Mouse (Mus musculus) gonadal fat pad, adult 2 months (tissue): ENCODE results near the gene Sapcd1. TPM values are rescaled to one million over a fixed set of nuclear protein-coding genes. Genes with fewer than 3 reads are reported as not detected.

Experiments
- DNase-seq: peaks from one replicate; pipeline ENCODE4 v3.0.0-alpha.2; 2012; ENCODE audit warnings: low read depth
- polyA plus RNA-seq: library from polyadenylated mRNA; depleted of rRNA; stranded (reverse); fragments of >200 nt; gene quantifications from 2 replicates; pipeline ENCODE4 v1.2.3, GENCODE M21; 2012; rRNA removed

Gene Sapcd1
- 3.0 and 3.4 TPM in 2 replicates for polyA plus RNA-seq

DNA sequence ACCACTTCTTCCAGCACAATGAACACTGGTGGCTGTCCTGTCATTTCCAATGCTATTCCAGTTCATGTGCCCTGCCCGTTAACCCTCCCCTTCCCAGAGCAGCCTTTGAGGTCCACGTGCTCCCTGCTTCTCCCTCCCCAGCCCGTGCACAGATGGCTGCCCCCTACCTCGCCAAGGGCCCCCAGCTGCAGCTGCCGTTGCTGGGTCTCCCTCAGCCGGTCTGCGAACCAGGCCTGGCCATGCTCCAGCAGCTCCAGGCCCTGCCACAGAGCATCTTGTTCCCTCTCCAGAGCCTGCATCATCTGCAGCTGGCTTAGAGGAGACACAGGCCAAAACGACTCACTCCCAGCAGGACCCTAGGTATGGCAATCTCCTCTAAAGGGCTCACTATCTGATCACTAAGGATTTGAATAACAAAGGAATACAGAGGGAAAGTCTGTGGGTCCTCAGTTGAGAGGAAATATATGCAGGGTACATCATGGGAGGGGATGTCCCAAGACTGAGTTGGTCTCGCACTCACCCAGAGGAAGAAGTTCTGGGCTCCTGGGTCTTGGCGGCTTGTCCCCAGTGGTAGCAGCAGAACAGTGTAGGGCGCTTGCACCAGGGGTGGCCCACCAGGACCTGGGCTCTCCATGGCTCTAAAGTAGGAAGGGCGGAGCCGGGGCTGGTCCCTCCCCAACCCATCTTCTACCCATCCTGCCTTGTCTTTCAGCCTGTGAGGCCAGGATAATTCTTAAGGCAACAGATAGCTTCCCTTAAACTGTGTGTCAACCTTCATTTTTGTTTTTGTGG lies at the start of gene Sapcd1:
Gene Sapcd1, minus strand, starts transcription at position 740 of the 792 bp plus-strand sequence.
- DNase-seq = no peak

DNA sequence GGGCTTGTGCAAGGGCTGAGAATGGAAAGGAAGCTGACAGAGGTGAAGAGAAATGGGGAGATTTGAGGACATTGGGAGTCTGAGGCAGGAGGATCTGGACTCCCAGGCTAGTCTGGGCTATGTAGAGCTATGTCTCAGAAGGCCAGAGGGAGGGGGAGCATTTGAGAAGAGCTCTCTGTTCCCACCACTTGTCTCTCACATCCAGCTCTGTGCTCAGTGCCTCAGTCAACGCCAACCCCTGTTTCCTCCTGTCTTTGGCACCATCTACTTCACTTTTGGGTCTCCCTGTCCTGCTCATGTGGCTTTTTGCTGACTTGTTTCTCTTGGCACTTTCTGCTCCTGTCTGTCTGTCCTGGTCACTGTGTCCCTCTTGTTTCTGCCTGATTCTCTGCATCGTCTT lies 49.5 kb upstream of the Sapcd1 start:
- DNase-seq = no peak

- DNase-seq = no peak
Observed at GRCm38 (mm10) chr17:35076507-35077176, 48.8 kb upstream of the Sapcd1 start, which contains the start of gene Ly6g6e. Gene Ly6g6e (plus strand): TSS chr17:35076902.

DNA sequence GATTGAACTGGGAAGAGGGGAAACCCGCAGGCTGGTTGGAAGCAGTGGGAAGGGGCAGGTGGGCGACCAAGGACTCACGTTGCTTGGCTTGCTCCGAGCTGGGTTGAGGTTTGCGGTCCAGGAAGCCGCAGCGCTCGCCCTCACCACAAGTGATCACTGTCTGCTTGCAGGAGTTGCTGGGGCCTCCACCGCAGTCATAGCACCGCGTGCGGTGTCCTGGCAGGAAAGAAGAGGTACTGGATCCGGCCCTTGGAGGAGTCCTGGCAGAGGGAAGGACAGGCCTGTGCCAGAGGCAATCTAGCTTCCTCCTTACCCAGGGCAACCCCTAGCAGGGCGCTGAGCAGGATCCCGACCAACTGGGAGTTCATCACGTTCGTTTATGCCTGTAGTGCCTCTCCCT lies 46.3 kb upstream of the Sapcd1 start:
- no peak for DNase-seq

DNA sequence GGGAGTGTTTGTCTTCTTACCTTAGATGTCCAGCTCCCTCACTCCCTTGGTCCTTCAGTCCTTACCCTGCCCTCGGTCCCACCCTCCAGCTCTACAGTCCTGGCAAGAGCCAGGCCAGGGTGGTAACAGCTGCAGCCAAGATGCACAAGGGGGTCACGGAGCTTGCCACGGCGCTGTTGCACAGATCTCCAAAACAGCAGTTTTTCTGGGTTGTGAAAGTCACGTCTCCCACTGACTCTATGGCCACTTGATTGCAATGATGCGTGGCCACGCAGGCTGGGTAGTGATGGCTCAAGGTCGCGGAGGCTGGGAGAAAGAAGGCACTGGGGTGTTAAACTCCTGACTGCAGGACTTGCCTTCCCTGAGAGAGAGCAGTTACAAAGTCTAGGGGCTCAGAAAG lies 43.6 kb upstream of the Sapcd1 start:
- no peak for DNase-seq

DNA sequence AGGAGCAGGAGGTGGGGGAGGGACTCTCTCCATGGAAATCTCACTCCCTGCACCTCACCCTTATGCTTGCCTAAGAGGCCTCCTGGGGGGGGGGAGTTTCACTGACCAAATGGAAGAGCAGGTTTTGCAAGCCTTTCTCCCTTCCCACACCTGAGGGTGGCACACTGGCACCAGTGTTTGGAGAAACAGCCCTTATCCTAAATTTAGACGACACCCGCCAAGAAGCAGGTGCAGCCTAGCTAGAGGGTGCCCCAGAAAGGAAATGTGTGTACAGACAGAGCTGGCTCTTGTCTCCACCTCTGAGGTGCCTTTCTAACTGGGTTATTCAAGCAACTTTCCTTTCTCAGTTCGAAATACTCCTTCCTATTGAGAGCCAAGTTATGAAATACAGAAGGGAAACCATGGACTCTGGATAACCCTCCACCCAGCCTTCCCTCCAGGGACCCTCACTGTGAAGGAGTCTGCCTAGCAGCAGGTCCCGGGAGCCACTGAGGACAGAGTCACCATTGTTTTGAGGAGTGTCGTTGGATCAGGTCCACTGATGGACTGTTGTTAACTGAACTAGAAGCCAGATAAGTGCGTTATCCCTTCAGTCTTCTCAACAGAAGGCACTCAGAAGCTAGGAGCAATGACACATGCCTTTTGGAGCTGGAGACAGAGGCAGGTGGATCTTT lies 42.9 kb upstream of the Sapcd1 start:
- peak; percentile 84 for DNase-seq

DNA sequence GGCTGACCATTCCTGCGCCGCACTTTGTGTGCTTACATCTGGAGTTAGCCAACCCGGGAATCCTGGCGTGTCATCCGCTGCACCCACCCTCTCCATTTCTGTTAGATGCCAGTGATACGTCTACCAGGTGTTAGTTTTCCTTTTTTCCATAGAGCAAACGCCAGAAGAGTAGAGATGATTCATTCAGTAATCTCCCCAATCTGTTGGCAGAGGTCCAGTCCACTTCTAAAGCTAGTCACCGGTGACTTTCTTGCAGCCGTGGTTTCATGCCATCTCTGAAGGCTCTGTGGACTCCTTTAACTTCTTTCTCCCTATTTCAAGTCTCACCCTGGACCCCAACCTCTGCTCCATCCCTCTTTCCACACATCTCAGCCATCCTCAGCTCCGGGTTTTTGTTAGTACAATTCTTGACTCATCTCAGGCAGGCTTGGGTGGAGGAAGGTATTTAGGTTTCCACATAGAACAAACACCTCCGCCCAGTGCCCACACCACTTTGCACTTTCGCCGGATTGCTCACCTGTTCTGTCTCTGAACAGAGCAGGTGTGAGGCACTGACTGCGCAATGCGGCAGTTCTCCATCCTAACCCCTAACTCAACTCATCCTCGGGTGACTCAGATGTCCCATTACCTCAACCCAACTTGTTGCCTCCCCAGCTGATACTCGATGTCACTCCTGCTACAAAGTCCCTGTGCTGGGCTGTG lies 40.5 kb upstream of the Sapcd1 start:
- no peak for DNase-seq

DNA sequence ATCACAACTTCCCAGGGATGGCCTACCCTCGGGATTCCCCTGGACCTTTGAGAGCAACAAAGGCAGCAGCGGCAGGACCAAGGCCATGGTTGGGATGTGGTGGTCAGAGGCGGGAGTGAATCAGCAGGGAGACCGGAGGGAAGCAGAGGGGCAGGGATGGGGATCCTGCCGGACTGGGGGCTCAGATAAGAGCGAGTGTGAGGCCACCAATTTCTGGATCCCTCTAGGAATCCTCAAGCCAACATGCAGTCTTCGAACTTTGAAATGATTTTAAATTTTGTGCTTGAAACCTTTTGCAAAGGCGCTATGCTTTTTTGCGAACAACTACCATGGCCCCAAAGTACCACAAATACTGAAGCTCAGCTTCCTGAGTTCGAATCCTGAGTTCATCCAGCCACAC lies 38.3 kb upstream of the Sapcd1 start, which contains the start of gene Mpig6b:
Gene Mpig6b, minus strand, starts transcription at position 101 of the 400 bp plus-strand sequence.
- DNase-seq = no peak

DNA sequence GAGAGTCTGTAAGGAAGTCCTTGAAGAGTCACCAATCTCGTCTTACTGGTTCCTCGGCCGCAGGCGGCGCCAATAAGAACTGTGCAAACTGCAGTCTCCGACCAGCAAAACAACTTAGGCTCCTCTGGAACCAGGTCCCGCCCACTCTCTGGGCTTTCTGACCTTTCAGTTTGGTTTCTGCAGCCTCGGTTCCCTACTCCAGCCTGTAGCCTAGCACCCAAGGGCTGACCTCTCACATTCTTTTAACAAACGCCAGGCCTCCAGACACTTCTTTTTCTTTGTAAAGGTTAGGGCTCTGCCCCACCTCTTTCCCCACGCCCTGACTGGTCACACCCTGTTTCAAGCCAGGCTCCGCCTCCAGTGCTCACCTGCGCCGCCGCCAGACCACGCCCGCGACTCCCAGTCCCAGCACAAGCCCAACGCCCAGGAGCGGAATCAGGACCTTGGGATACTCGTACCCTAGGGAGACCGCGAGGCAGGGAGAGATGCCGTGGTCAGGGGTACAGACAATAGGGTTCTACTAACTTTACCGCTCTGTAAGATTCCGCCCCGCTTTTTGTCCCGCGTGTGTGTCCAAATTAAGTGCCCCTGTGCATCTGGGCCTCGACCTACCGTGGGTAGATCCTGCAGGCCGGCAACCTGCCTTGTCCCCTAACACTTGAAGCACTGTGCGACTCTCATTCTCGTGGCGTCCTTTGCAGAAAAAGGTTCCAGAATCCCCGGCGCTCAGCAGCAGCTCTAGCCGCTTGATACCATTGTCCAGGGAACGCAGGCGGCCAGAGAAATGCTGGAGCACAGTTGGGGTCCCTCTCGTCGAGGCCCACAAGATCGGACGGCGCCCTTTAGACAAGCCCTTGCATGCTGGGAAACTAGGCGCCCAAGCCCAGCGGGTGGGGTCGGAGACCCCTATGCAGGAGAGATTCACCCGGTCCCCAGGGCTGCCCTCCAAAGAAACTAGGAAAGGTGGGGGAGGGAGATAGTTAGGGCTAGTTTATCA lies 37.4 kb upstream of the Sapcd1 start, which contains the start of gene Ly6g6c:
Gene Ly6g6c, plus strand, starts transcription at position 438 of the 997 bp plus-strand sequence.
- DNase-seq = peak; percentile 86

GRCm38 (mm10) chr17:35064378-35064877 lies 36.6 kb upstream of the Sapcd1 start:
- DNase-seq = no peak

- DNase-seq = no peak
Observed at GRCm38 (mm10) chr17:35063466-35063865, 35.6 kb upstream of the Sapcd1 start.

GRCm38 (mm10) chr17:35061299-35061698 lies 33.5 kb upstream of the Sapcd1 start:
- DNase-seq = no peak

- no peak for DNase-seq
Observed at GRCm38 (mm10) chr17:35060737-35061297, 33.0 kb upstream of the Sapcd1 start.

- DNase-seq = no peak
Observed at GRCm38 (mm10) chr17:35060071-35060470, 32.3 kb upstream of the Sapcd1 start.

- DNase-seq = no peak
Observed at GRCm38 (mm10) chr17:35058911-35059892, 31.4 kb upstream of the Sapcd1 start, which contains the start of gene Ddah2. Gene Ddah2 (plus strand): TSS chr17:35059035.

- no peak for DNase-seq
Observed at GRCm38 (mm10) chr17:35058316-35058715, 30.5 kb upstream of the Sapcd1 start.

- no peak for DNase-seq
Observed at GRCm38 (mm10) chr17:35057090-35057489, 29.3 kb upstream of the Sapcd1 start.

DNA sequence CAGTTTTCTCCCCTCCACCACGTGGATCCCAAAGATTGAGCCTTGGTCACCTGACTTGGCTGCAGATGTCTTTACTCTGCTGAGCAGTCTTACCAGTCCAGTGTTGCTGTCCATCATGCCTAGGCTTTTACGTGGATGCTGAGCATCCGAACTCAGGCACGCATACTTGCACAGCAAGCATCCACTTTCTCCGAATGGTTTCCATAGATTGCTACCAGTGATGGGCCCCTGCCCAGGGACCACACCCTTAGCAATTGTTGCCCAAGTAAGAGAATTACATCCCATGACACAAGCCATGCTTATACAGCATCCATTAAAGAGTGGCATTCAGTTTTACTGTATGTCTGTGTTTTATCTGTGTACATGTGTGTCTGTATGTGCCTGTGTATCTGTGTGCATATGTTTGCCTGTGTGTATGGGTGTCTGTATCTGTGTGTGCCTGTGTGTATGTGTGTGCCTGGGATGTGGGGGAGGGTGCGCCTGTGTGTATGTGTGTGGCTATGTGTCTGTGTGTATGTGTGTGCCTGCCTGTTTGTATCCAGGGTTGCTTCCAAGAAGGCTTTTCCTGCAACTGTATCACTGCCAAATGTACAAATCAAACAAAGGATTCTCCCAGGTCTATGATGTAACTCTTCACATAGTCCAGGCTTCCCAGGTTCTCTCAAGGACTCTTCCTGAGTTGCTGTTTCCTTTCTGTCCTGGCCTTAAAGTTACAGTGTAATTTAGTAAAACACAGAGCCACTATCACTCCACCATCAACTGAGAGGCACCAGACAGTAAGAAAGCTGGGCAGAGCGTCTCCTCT lies 28.1 kb upstream of the Sapcd1 start:
- DNase-seq = no peak
